Mouse (Mus musculus) embryo, embryonic 11 days (tissue): ENCODE data around the gene Lsm6.

Experiments
- DNase-seq: peaks from one replicate; pipeline ENCODE4 v3.0.0-alpha.2; 2015

Gene Lsm6

GRCm38 (mm10) chr8:78801201-78801600 is 19.7 kb downstream of the Lsm6 start:
- no peak for DNase-seq

- DNase-seq: no peak
Measured at GRCm38 (mm10) chr8:78798671-78799070, 22.3 kb downstream of the Lsm6 start.

- DNase-seq: no peak
Measured at GRCm38 (mm10) chr8:78797985-78798384, 23.0 kb downstream of the Lsm6 start.

GRCm38 (mm10) chr8:78793231-78793630 is 27.7 kb downstream of the Lsm6 start:
- DNase-seq: no peak

- DNase-seq: no peak
Measured at GRCm38 (mm10) chr8:78776816-78777215, 44.1 kb downstream of the Lsm6 start.

GRCm38 (mm10) chr8:78771256-78771655 is 49.7 kb downstream of the Lsm6 start:
- DNase-seq: no peak

DNA sequence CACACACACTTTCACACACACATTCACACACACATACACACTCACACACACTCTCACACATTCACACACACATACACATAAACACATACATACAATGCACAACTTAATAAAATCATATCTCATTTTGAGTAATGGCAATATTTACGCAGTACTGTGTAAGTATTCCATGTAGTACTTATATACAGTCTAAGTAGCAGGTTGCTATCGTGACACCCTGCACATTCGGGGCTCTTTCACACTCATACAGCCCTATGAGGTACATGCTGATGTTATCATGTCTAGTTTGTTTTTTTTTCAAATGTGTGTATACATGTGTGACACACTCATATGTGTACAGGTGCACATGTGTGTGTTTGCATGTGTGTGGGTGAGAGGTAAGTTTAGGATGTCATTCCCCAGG is 50.4 kb downstream of the Lsm6 start:
- DNase-seq: no peak

GRCm38 (mm10) chr8:78765556-78765955 is 55.4 kb downstream of the Lsm6 start:
- no peak for DNase-seq

DNA sequence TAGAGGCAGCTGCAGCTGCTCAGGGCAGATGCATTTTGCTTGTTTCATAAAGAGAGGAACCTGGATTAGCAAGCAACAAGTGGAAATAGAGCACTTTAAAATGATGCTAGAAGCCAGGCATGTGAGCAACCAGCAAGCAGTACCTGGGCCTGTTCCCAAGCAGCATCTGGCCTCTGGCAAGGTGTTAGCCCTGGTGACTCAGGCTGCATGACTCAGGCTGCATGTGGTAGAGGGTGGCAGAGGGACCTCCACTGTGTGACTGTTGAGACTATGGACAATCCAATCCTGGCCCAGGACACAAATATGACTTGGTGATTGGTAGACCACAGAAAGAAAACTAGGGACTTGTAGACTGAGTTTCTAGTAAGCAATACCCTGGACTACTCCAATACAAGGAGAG is 56.0 kb downstream of the Lsm6 start:
- DNase-seq: no peak

GRCm38 (mm10) chr8:78759139-78759538 is 61.8 kb downstream of the Lsm6 start:
- DNase-seq: no peak

DNA sequence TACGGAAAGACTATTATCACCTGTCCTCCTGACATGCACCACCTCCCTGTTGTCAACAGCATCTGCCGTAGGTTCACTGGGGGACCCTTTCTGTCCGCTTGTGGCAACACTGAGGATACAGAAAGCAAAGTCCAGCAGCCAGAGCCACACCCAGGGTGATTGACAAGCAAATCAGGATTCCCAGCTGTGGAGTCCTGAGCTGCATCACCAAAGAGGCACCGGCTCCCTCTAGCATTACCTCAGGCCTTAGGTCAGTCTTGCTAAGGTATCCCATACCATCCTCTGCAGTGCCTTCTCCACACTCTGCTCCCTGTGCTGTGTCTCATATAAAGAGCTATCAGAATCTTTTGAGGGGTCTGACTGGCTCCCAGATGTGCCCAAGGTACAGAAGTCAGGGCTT is 66.0 kb downstream of the Lsm6 start:
- DNase-seq: no peak
